Mouse (Mus musculus) kidney, postnatal 0 days (tissue): ENCODE results near the gene Zfp790. TPM values are rescaled to one million over a fixed set of nuclear protein-coding genes. Genes with fewer than 3 reads are reported as not detected.

ENCODE experiments used
- ATAC-seq: fragments of 200-750 bp; cut with Nextera tagmentation; replicated peaks from 2 replicates; pipeline ENCODE4 v1.8.0; 2017; ENCODE audit warnings: low read depth, moderate number of reproducible peaks, moderate TSS enrichment, moderate library complexity; ENCODE audit not compliant: low FRiP score
- DNase-seq: peaks from one replicate; pipeline ENCODE4 v3.0.0-alpha.2; 2016; ENCODE audit warnings: low spot score
- H3K27ac ChIP-seq: fragments of 300-500 bp; sonication (generic); 2 replicates; pipeline ENCODE4 v1.5.1; 2014; ENCODE audit warnings: mild to moderate bottlenecking
- H3K27me3 ChIP-seq: fragments of 300-500 bp; sonication (generic); 2 replicates; pipeline ENCODE4 v1.6.1; 2014; ENCODE audit warnings: low read length, mixed read lengths; ENCODE audit not compliant: insufficient read depth
- H3K36me3 ChIP-seq: fragments of 300-500 bp; sonication (generic); 2 replicates; pipeline ENCODE4 v1.6.1; 2014; ENCODE audit warnings: low read length, mixed read lengths; ENCODE audit not compliant: insufficient read depth
- H3K4me1 ChIP-seq: fragments of 300-500 bp; sonication (generic); replicated peaks from 2 replicates; pipeline ENCODE4 v1.6.1; 2014; ENCODE audit warnings: antibody characterized with exemption, low read length, mixed read lengths; ENCODE audit not compliant: insufficient read depth
- H3K4me2 ChIP-seq: fragments of 300-500 bp; sonication (generic); 2 replicates; pipeline ENCODE4 v1.6.1; 2014; ENCODE audit warnings: mild to moderate bottlenecking, low read length, moderate library complexity, mixed read lengths
- H3K4me3 ChIP-seq: fragments of 300-500 bp; sonication (generic); replicated peaks from 2 replicates; pipeline ENCODE4 v1.5.1; 2014; ENCODE audit warnings: low read depth, low read length
- H3K9ac ChIP-seq: fragments of 300-500 bp; sonication (generic); 2 replicates; pipeline ENCODE4 v1.6.1; 2014; ENCODE audit warnings: low read depth, low read length
- H3K9me3 ChIP-seq: fragments of 300-500 bp; sonication (generic); replicated peaks from 2 replicates; pipeline ENCODE4 v1.6.1; 2016; ENCODE audit warnings: low read length, inconsistent platforms, mixed read lengths
- CTCF ChIP-seq: IDR thresholded peaks from 2 replicates; pipeline ENCODE4 v1.5.1; 2016; ENCODE audit warnings: antibody characterized with exemption, low read depth, mild to moderate bottlenecking, moderate library complexity
- WGBS: fragments of 180-500 bp; shearing (Covaris S2); extraction: QIAGEN DNeasy Blood & Tissue Kit; methylation state at CpG from one replicate; pipeline ENCODE4 v1.1.7; 2014; 5-methylcytosine and 5-hydroxymethylcytosine counted together
- polyA plus RNA-seq: library from polyadenylated mRNA; unstranded; fragments of >200 nt; fragmentation: Nextera tagmentation; extraction: Ambion mirVana; gene quantifications from 2 replicates; pipeline ENCODE4 v1.2.1, GENCODE M21; 2015

Gene Zfp790
- polyA plus RNA-seq, 1 experiment from 2014 or later = 9.1 TPM

GRCm38 (mm10) chr7:29836816-29837215, 20.9 kb downstream of the Zfp790 start:
- no peak overlapping the region for H3K4me2 ChIP-seq
- no peak for TF ChIP-seq CTCF
- H3K4me1 ChIP-seq = no peaks in the 10 kb centered on the region
- WGBS = 100% methylated on average over 1 of the region's 1 CpGs
- ATAC-seq (no peak), DNase-seq (no peak)
- H3K27me3 ChIP-seq = no peaks in the 10 kb centered on the region
- H3K27ac ChIP-seq = no peak overlapping the region
- no peaks in the 10 kb centered on the region for H3K9me3 ChIP-seq
- H3K4me3 ChIP-seq = no peak overlapping the region
- peaks cover 5% of the 10 kb centered on the region; the same call in 1 of the 2 replicates for H3K36me3 ChIP-seq
- no peak overlapping the region for H3K9ac ChIP-seq

- Histone ChIP-seq H3K36me3 (peaks cover 3% of the 10 kb centered on the region; the same call in 1 of the 2 replicates), H3K27ac (no peak overlapping the region), H3K9me3 (no peaks in the 10 kb centered on the region), H3K4me1 (no peaks in the 10 kb centered on the region), H3K4me3 (no peak overlapping the region), H3K4me2 (no peak overlapping the region), H3K9ac (no peak overlapping the region), H3K27me3 (no peaks in the 10 kb centered on the region)
- no peak for DNase-seq
- no peak for ATAC-seq
- WGBS = 88% methylated on average over 3 of the region's 3 CpGs
- TF ChIP-seq CTCF = no peak
Observed at GRCm38 (mm10) chr7:29839256-29839655, 23.3 kb downstream of the Zfp790 start.

GRCm38 (mm10) chr7:29842105-29842504, 26.2 kb downstream of the Zfp790 start:
- ATAC-seq = peak; percentile 69
- TF ChIP-seq CTCF = no peak
- Histone ChIP-seq H3K9ac (no peak overlapping the region), H3K36me3 (peaks cover 16% of the 10 kb centered on the region), H3K4me2 (no peak overlapping the region), H3K4me3 (no peak overlapping the region), H3K27ac (no peak overlapping the region), H3K27me3 (no peaks in the 10 kb centered on the region), H3K4me1 (no peaks in the 10 kb centered on the region), H3K9me3 (no peaks in the 10 kb centered on the region)
- WGBS = 93% methylated on average over 1 of the region's 1 CpGs
- peak; percentile 8 for DNase-seq

GRCm38 (mm10) chr7:29844616-29845015, 28.7 kb downstream of the Zfp790 start:
- DNase-seq = no peak
- no peak for TF ChIP-seq CTCF
- 96% methylated on average over 5 of the region's 5 CpGs for WGBS
- H3K36me3 ChIP-seq = peaks cover 16% of the 10 kb centered on the region
- H3K4me1 ChIP-seq = no peaks in the 10 kb centered on the region
- H3K27ac ChIP-seq = no peak overlapping the region
- no peak overlapping the region for H3K9ac ChIP-seq
- H3K4me2 ChIP-seq = no peak overlapping the region
- H3K9me3 ChIP-seq = no peaks in the 10 kb centered on the region
- no peaks in the 10 kb centered on the region for H3K27me3 ChIP-seq
- ATAC-seq = no peak
- no peak overlapping the region for H3K4me3 ChIP-seq

- TF ChIP-seq CTCF = no peak
- Histone ChIP-seq H3K4me3 (peak overlapping the region; percentile 66), H3K4me2 (peak overlapping the region; percentile 91), H3K36me3 (no peaks in the 10 kb centered on the region), H3K27ac (no peak overlapping the region), H3K9ac (peak overlapping the region; percentile 49; the same call in 1 of the 2 replicates), H3K9me3 (no peaks in the 10 kb centered on the region), H3K4me1 (no peaks in the 10 kb centered on the region), H3K27me3 (no peaks in the 10 kb centered on the region)
- ATAC-seq (no peak), DNase-seq (no peak)
- 55% methylated on average over 9 of the region's 9 CpGs for WGBS
Observed at GRCm38 (mm10) chr7:29852831-29853218, 36.9 kb downstream of the Zfp790 start.

- no peaks in the 10 kb centered on the region for H3K4me1 ChIP-seq
- no peaks in the 10 kb centered on the region for H3K36me3 ChIP-seq
- peak within 1 kb of the TSS; percentile 49 for H3K9ac ChIP-seq
- DNase-seq = peak; percentile 88
- H3K27me3 ChIP-seq = no peaks in the 10 kb centered on the region
- no peak for TF ChIP-seq CTCF
- no peak within 1 kb of the TSS for H3K27ac ChIP-seq
- no peaks in the 10 kb centered on the region for H3K9me3 ChIP-seq
- H3K4me3 ChIP-seq = peak within 1 kb of the TSS; percentile 66
- peak within 1 kb of the TSS; percentile 91 for H3K4me2 ChIP-seq
- peak; percentile 90 for ATAC-seq
- WGBS = under 1% methylated on average over 21 of the region's 21 CpGs
Observed at GRCm38 (mm10) chr7:29853219-29853842, 37.4 kb downstream of the Zfp790 start, which contains the start of gene Zfp940. TSS of gene Zfp940 (minus strand) at chr7:29853669.
